ENCODE assay signal across 8 mouse cellular contexts in the genomic region with DNA sequence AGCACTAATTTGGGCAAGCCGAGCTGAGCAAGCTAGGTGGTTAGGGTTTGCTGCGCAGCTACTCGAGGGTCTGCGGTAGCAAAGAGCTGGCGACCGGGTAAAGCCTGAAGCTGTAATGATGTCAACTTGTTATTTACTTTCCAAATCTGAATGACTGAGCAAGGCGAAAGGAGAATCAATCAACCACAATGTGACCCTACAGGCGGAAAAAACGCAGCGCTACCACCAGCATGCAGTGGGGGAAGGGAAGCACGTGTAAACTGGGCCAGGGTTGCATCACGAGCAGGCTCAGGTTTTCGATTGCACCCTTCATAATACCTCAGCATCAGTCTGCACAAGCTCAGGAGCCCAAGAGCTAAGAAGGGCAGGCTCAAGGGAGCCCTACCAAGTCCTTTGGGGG. TPM values are rescaled to one million over a fixed set of nuclear protein-coding genes. Genes with fewer than 3 reads are reported as not detected.
DNase-seq lines count a peak whose midpoint lies in the region; ATAC-seq and TF ChIP-seq lines count a peak whose summit lies in the region.

No protein-coding gene starts in this region.

- no peaks in the 10 kb centered on the region for H3K9me3 ChIP-seq in heart, embryonic 13.5 days
- no peaks in the 10 kb centered on the region for H3K9me3 ChIP-seq in liver, embryonic 12.5 days (replicated peaks)
- H3K9me3 ChIP-seq in stomach, embryonic 15.5 days, result no peaks in the 10 kb centered on the region

- DNase-seq in B cell, adult 2 months, result peak; percentile 84 to 87
- DNase-seq in brain, embryonic 14.5 days (ENCODE audit: low read depth), result peak; percentile 98
- peak; percentile 76 for DNase-seq in fat pad, adult 2 months (ENCODE audit: extremely low read depth, low read depth, low spot score)
- DNase-seq in kidney, postnatal 10 days, result peak; percentile 88
- peak; percentile 86 to 90 for DNase-seq in natural killer cell, adult 2 months (ENCODE audit: low spot score in 2 of 2)

- peak overlapping the region; percentile 96 for H3K27ac ChIP-seq in heart, embryonic 13.5 days (replicated peaks)
- peak overlapping the region; percentile 80 for H3K27ac ChIP-seq in liver, embryonic 12.5 days
- H3K27ac ChIP-seq in stomach, embryonic 15.5 days, result peak overlapping the region; percentile 95; the same call in 1 of the 2 replicates

- peaks cover 18% of the 10 kb centered on the region for H3K4me1 ChIP-seq in heart, embryonic 13.5 days
- peaks cover 26% of the 10 kb centered on the region for H3K4me1 ChIP-seq in liver, embryonic 12.5 days
- H3K4me1 ChIP-seq in stomach, embryonic 15.5 days, result 0 out of 2 replicates have a peak, but pooled peaks cover 4% of the 10 kb centered on the region

- H3K9ac ChIP-seq in heart, embryonic 13.5 days, result no peak overlapping the region
- H3K9ac ChIP-seq in liver, embryonic 12.5 days, result 0 out of 2 replicates have a peak overlapping the region, but pooled peaks have one; percentile 35
- no peak overlapping the region for H3K9ac ChIP-seq in stomach, embryonic 15.5 days

- H3K4me2 ChIP-seq in heart, embryonic 13.5 days, result peak overlapping the region; percentile 70
- peak overlapping the region; percentile 86 for H3K4me2 ChIP-seq in liver, embryonic 12.5 days
- H3K4me2 ChIP-seq in stomach, embryonic 15.5 days, result peak overlapping the region; percentile 51

- TF ChIP-seq CTCF in brain, embryonic 14.5 days (IDR thresholded peaks at IDR 0.05; ENCODE audit: borderline replicate concordance, extremely low read depth, insufficient read depth, insufficient read length), result no peak

- no peak for ATAC-seq in heart, embryonic 13.5 days (ENCODE audit: extremely low read depth, insufficient number of reproducible peaks, low FRiP score, low TSS enrichment)
- peak; percentile 28 for ATAC-seq in liver, embryonic 12.5 days
- ATAC-seq in stomach, embryonic 15.5 days (ENCODE audit: insufficient read depth, low FRiP score, low read depth), result peak; percentile 52

- H3K27me3 ChIP-seq in heart, embryonic 13.5 days (replicated peaks), result no peaks in the 10 kb centered on the region
- H3K27me3 ChIP-seq in liver, embryonic 12.5 days (replicated peaks), result no peaks in the 10 kb centered on the region
- no peaks in the 10 kb centered on the region for H3K27me3 ChIP-seq in stomach, embryonic 15.5 days (replicated peaks)

- WGBS in heart, embryonic 13.5 days, result 11% methylated on average over 13 of the region's 13 CpGs
- 4% methylated on average over 13 of the region's 13 CpGs for WGBS in liver, embryonic 12.5 days (ENCODE audit: insufficient replicate concordance)
- WGBS in stomach, embryonic 15.5 days, result 21% methylated on average over 13 of the region's 13 CpGs

- peak overlapping the region; percentile 74 for H3K4me3 ChIP-seq in heart, embryonic 13.5 days
- peak overlapping the region; percentile 70; the same call in 1 of the 2 replicates for H3K4me3 ChIP-seq in liver, embryonic 12.5 days
- H3K4me3 ChIP-seq in stomach, embryonic 15.5 days (replicated peaks), result peak overlapping the region; percentile 8; the same call in 1 of the 2 replicates

- TF ChIP-seq POLR2A in brain, embryonic 14.5 days (IDR thresholded peaks at IDR 0.05; ENCODE audit: borderline replicate concordance, extremely low read depth, insufficient read depth, insufficient read length, poor library complexity, severe bottlenecking), result no peak

- H3K36me3 ChIP-seq in heart, embryonic 13.5 days, result no peaks in the 10 kb centered on the region
- H3K36me3 ChIP-seq in liver, embryonic 12.5 days, result no peaks in the 10 kb centered on the region
- no peaks in the 10 kb centered on the region for H3K36me3 ChIP-seq in stomach, embryonic 15.5 days

RNA-seq across cellular contexts. Expression of a gene that starts 1.7 kb away (rescaled TPM):
- polyA plus RNA-seq in brain, embryonic 14.5 days (2012; rRNA removed), result 47.0 and 51.8 TPM in 2 replicates
- 51.8 and 55.3 TPM in 2 replicates for polyA plus RNA-seq in heart, embryonic 13.5 days (2015; fragmentation: Nextera tagmentation; extraction: Ambion mirVana)
- polyA plus RNA-seq in liver, embryonic 12.5 days (2016; fragmentation: Nextera tagmentation; extraction: Ambion mirVana), result 27.1 and 27.9 TPM in 2 replicates
- 65.0 and 69.9 TPM in 2 replicates for polyA plus RNA-seq in stomach, embryonic 15.5 days (2015; fragmentation: Nextera tagmentation; extraction: Ambion mirVana)

Comparison
In these comparisons a context has a peak if more than half of its experiments do, and no peak if none do; other contexts are left out.
1. H3K4me3 ChIP-seq: peak in every context shown above with its lines; median percentile 74 in heart, embryonic 13.5 days; 70 in liver, embryonic 12.5 days; 8 in stomach, embryonic 15.5 days.